Mouse (Mus musculus) hindbrain, embryonic 12.5 days (tissue): ENCODE measurements around the gene Xirp1. TPM values are rescaled to one million over a fixed set of nuclear protein-coding genes. Genes with fewer than 3 reads are reported as not detected.

Experiments
- ATAC-seq: fragments of 200-750 bp; cut with Nextera tagmentation; 2 replicates; pipeline ENCODE4 v1.8.0; 2017; ENCODE audit warnings: moderate TSS enrichment; ENCODE audit not compliant: low FRiP score
- H3K27ac ChIP-seq: fragments of 300-500 bp; sonication (generic); 2 replicates; pipeline ENCODE4 v1.5.1; 2016; ENCODE audit warnings: mild to moderate bottlenecking
- H3K27me3 ChIP-seq: fragments of 300-500 bp; sonication (generic); 2 replicates; pipeline ENCODE4 v1.6.1; 2016; ENCODE audit warnings: mild to moderate bottlenecking
- H3K36me3 ChIP-seq: fragments of 300-500 bp; sonication (generic); 2 replicates; pipeline ENCODE4 v1.6.1; 2016; ENCODE audit warnings: mild to moderate bottlenecking
- H3K4me1 ChIP-seq: fragments of 300-500 bp; sonication (generic); 2 replicates; pipeline ENCODE4 v1.6.1; 2016
- H3K4me2 ChIP-seq: fragments of 300-500 bp; sonication (generic); replicated peaks from 2 replicates; pipeline ENCODE4 v1.6.1; 2016; ENCODE audit warnings: mild to moderate bottlenecking
- H3K4me3 ChIP-seq: fragments of 300-500 bp; sonication (generic); 2 replicates; pipeline ENCODE4 v1.5.1; 2016; ENCODE audit warnings: mild to moderate bottlenecking
- H3K9ac ChIP-seq: fragments of 300-500 bp; sonication (generic); 2 replicates; pipeline ENCODE4 v1.6.1; 2016; ENCODE audit warnings: mild to moderate bottlenecking, moderate library complexity
- H3K9me3 ChIP-seq: fragments of 300-500 bp; sonication (generic); replicated peaks from 2 replicates; pipeline ENCODE4 v1.6.1; 2016; ENCODE audit warnings: mild to moderate bottlenecking
- WGBS: fragments of 180-500 bp; shearing (Covaris S2); methylation state at CpG from one replicate; pipeline ENCODE4 v1.1.7; 2016; 5-methylcytosine and 5-hydroxymethylcytosine counted together
- polyA plus RNA-seq: library from polyadenylated mRNA; unstranded; fragments of >200 nt; fragmentation: Nextera tagmentation; extraction: Ambion mirVana; gene quantifications from 2 replicates; pipeline ENCODE4 v1.2.1, GENCODE M21; 2016

The Xirp1 gene
- polyA plus RNA-seq, 1 experiment from 2014 or later: 0.04 TPM

DNA sequence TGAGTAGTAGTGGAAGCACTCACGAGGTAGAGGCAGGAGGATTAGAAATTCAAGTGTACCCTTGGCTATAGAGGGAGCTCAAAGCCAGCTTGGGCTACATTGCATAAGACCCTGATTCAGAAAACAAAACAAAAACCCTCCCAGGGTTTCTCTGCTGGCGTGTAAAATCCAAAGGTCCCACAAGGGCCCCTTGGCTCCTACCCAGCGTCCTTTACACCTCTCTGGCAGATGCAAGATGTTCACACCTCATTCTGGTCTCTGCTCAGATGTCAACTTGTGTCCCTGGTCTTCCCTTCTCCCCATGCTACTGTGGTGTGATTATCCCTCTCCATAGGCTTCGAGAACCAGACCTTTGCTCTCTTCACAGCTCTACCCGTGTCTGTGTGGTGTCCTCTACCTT, 22.6 kb downstream of the Xirp1 start:
- no peaks in the 10 kb centered on the region for H3K36me3 ChIP-seq
- H3K4me3 ChIP-seq: no peak overlapping the region
- ATAC-seq: no peak
- H3K9me3 ChIP-seq: no peaks in the 10 kb centered on the region
- peaks cover 7% of the 10 kb centered on the region; the same call in 1 of the 2 replicates for H3K27me3 ChIP-seq
- no peak overlapping the region for H3K4me2 ChIP-seq
- no peak overlapping the region for H3K27ac ChIP-seq
- H3K4me1 ChIP-seq: peaks cover 8% of the 10 kb centered on the region; the same call in 1 of the 2 replicates
- WGBS: 80% methylated on average over 5 of the region's 5 CpGs
- H3K9ac ChIP-seq: no peak overlapping the region

DNA sequence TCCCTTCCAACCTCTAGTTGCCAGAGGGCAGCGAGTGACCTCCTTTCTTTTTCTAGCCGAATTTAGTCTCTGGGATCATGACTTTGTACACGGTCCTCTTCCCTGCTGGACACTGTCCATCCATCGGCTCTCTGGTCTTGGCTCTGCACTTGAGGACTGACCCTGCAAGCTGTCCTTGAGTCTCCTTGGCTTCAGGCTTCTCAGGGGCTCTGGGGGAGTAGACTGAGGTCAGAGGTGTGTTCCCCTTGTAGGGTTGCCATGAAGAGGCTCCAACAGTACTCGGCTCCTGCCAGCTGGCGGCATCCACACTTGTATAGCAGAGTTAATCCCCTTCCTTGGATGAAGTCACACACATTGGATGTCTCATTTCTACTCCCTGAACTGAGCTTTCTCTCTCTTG, 23.8 kb downstream of the Xirp1 start:
- no peak overlapping the region for H3K4me2 ChIP-seq
- H3K27ac ChIP-seq: no peak overlapping the region
- WGBS: 84% methylated on average over 6 of the region's 6 CpGs
- ATAC-seq: no peak
- no peaks in the 10 kb centered on the region for H3K9me3 ChIP-seq
- no peaks in the 10 kb centered on the region for H3K36me3 ChIP-seq
- no peak overlapping the region for H3K4me3 ChIP-seq
- H3K4me1 ChIP-seq: peaks cover 8% of the 10 kb centered on the region; the same call in 1 of the 2 replicates
- no peak overlapping the region for H3K9ac ChIP-seq
- H3K27me3 ChIP-seq: peaks cover 7% of the 10 kb centered on the region; the same call in 1 of the 2 replicates

DNA sequence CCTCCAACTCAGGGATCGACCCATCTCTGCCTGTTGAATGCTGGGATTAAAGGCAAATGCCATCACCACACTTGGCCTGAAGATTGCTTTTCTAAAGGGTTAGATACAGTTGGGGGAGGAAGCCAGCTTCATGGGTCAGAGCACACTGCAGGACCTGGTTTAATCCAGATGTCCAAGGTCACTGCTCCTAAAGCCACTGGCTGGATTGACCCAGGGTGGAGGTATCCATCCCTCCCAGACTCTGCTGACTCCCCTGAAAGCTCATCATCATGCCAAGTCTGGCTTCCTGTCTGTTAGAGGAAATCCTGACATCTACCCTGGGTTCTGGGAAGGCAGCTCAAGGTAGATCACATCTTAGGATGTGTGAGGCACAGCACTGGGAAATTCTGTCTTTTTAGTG, 24.6 kb downstream of the Xirp1 start:
- H3K9ac ChIP-seq: no peak overlapping the region
- H3K36me3 ChIP-seq: no peaks in the 10 kb centered on the region
- peaks cover 3% of the 10 kb centered on the region; the same call in 1 of the 2 replicates for H3K27me3 ChIP-seq
- H3K4me3 ChIP-seq: no peak overlapping the region
- 75% methylated on average over 1 of the region's 1 CpGs for WGBS
- ATAC-seq: no peak
- peaks cover 8% of the 10 kb centered on the region; the same call in 1 of the 2 replicates for H3K4me1 ChIP-seq
- no peaks in the 10 kb centered on the region for H3K9me3 ChIP-seq
- H3K4me2 ChIP-seq: no peak overlapping the region
- no peak overlapping the region for H3K27ac ChIP-seq

DNA sequence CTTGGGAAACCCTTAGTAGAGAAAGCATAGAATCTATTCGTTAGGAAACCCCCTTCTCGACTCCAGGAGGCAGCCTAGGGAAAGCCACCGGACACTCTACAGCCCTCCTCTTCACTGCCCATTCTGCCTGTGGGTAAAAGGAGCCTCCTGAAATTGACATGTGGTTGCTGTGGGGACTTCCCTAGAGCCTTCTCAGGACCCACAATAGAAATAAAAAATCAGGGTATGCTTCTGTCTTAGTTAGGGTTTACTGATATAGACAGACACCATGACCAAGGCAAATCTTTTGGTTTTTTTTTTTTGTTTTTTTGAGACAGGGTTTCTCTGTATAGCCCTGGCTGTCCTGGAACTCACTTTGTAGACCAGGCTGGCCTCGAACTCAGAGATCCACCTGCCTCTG, 27.3 kb downstream of the Xirp1 start:
- Histone ChIP-seq H3K4me1 (no peaks in the 10 kb centered on the region), H3K9me3 (no peaks in the 10 kb centered on the region), H3K9ac (no peak overlapping the region), H3K4me2 (no peak overlapping the region), H3K36me3 (no peaks in the 10 kb centered on the region), H3K27me3 (peaks cover 3% of the 10 kb centered on the region; the same call in 1 of the 2 replicates), H3K27ac (no peak overlapping the region), H3K4me3 (no peak overlapping the region)
- no peak for ATAC-seq
- WGBS: 86% methylated on average over 4 of the region's 4 CpGs

DNA sequence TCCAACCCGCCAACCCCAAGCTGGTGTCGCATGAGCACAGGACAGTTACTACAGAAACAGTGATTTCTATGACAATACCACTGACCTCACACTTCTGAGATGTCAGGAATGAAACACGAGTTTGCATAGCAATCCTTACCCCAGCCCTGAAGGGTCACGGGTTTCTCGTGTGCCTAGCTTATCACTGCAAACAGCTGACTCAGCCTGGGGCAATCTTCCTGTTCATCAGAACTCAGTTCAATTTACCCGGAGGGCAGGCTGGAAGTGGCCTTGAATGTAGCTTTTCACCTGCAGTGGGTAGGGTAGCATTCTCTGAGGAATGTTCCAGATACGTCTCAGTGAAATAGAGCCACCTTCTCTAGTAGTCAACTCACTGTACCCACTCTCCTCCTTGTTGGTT, 29.2 kb downstream of the Xirp1 start:
- no peak overlapping the region for H3K4me3 ChIP-seq
- no peak overlapping the region for H3K4me2 ChIP-seq
- H3K36me3 ChIP-seq: no peaks in the 10 kb centered on the region
- no peak overlapping the region for H3K27ac ChIP-seq
- 73% methylated on average over 7 of the region's 7 CpGs for WGBS
- no peaks in the 10 kb centered on the region for H3K9me3 ChIP-seq
- H3K9ac ChIP-seq: no peak overlapping the region
- H3K27me3 ChIP-seq: no peaks in the 10 kb centered on the region; the same call in 1 of the 2 replicates
- ATAC-seq: no peak
- no peaks in the 10 kb centered on the region for H3K4me1 ChIP-seq

DNA sequence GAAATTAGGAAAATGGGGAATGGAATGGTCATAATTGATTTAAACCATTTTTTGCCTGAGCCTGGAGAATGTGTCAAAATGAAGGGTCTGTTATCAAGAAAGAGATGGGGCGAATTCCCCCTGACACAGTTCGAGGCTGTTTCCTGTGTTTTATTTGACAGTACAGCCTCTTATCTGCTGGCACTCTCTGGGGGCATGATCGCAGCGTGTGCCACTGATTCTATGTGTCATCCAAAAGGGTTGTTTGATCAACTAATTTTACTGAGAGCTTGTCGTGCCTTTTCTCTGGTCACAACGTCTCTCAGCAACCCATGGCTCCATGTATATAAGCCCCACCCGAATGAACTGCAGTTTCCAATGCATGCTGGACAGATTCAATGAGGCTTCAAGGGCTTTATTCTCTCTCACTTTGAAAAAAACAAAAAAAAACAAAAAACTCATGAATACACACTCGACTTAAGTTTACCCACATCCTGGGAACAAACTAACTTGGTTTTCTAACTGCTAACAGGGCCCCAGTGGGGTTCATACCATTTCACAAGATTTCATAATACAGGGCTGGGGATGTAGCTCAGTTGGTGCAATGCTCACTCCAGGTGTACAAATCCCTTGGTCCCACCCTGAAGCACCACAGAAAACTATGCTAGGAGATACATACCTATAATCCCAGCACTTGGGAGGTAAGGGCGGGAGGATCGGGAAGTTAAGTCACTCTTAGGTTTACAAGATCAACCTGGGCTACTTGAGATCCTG, 30.1 kb downstream of the Xirp1 start:
- Histone ChIP-seq H3K27me3 (no peaks in the 10 kb centered on the region; the same call in 1 of the 2 replicates), H3K27ac (no peak overlapping the region), H3K4me1 (no peaks in the 10 kb centered on the region), H3K36me3 (no peaks in the 10 kb centered on the region), H3K9me3 (no peaks in the 10 kb centered on the region), H3K4me3 (no peak overlapping the region), H3K9ac (no peak overlapping the region), H3K4me2 (no peak overlapping the region)
- WGBS: 73% methylated on average over 10 of the region's 10 CpGs
- ATAC-seq: no peak

DNA sequence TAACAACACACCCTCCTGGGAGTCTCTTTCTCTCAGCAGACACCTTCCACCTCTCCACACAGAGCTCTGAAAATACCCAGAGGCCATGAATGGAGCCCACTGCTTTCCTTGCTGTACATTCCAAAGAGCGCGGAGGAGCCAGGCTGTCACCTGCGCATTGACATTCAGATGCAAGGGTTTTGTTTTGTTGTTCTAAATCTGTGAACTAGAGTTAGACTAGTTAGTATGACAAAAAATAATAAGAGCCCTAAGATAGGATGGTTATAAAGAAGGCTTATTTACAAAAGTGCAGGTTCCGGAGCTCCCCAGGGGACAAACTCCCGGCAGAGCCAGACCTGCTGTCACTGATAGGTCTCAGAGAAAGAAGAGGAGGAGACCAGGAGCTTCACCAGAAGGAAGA, 32.1 kb downstream of the Xirp1 start:
- no peaks in the 10 kb centered on the region; the same call in 1 of the 2 replicates for H3K27me3 ChIP-seq
- no peaks in the 10 kb centered on the region for H3K9me3 ChIP-seq
- H3K4me1 ChIP-seq: no peaks in the 10 kb centered on the region
- no peak overlapping the region for H3K27ac ChIP-seq
- H3K9ac ChIP-seq: no peak overlapping the region
- H3K36me3 ChIP-seq: no peaks in the 10 kb centered on the region
- no peak overlapping the region for H3K4me3 ChIP-seq
- 19% methylated on average over 5 of the region's 5 CpGs for WGBS
- no peak for ATAC-seq
- H3K4me2 ChIP-seq: no peak overlapping the region

DNA sequence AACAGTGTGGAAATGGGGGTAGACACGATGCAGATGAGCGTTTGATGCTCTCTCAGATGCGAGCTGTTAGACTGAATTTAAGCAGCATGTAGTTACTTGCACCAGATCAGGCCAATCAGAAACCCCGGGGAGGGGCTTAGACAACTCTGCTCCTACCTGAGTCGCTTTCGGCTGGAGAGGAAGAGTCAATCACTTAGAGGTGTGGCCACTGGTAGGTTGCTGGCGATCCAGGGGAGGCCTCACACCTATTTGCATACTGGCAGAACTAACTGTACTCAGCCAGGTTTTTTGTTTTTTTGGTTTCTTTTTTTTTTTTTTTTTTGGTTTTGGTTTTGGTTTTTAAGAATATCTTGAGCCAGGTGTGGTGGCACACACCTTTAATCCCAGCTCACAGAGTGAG, 35.1 kb downstream of the Xirp1 start:
- Histone ChIP-seq H3K27me3 (peaks cover 12% of the 10 kb centered on the region), H3K4me1 (peaks cover 12% of the 10 kb centered on the region), H3K9ac (no peak overlapping the region), H3K4me2 (no peak overlapping the region), H3K27ac (no peak overlapping the region), H3K9me3 (no peaks in the 10 kb centered on the region), H3K36me3 (no peaks in the 10 kb centered on the region), H3K4me3 (no peak overlapping the region)
- 50% methylated on average over 7 of the region's 7 CpGs for WGBS
- no peak for ATAC-seq

DNA sequence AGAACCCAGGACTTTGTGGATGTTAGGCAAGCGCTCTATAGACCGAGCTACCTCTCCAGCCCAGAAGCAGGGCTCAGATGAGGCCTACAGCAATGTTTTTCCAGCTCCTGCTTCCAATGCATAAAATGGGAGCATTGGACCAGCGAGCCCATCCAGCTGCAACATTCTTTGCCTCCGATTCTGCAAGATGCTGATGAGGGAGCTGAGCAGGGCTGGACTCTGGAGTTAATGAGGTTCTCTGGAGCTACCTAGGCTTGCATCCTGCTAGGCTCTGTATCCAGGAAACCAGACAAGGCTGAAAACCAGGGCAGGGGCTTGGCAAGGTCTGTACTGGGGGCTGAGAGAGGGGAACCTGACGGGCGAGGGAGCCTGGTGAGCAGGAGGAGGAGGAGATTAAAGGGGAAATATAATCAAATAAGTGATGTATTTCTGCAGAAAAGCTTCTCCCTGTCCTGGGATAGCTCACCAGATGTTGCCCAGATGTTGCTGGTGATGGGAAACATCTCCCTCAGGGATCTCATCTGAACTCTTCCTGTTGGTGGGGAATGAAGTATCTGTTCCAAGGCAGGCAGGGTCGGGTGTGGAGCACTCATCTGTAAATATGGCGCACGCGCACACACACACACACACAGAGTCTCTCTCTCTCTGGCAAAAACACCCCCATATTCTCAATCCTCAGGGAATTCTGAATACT, 37.4 kb downstream of the Xirp1 start:
- H3K27ac ChIP-seq: 0 out of 2 replicates have a peak overlapping the region, but pooled peaks have one; percentile 12
- no peaks in the 10 kb centered on the region for H3K36me3 ChIP-seq
- no peak for ATAC-seq
- WGBS: 72% methylated on average over 10 of the region's 10 CpGs
- H3K4me2 ChIP-seq: no peak overlapping the region
- H3K4me3 ChIP-seq: no peak overlapping the region
- H3K9me3 ChIP-seq: no peaks in the 10 kb centered on the region
- H3K4me1 ChIP-seq: peaks cover 35% of the 10 kb centered on the region
- peaks cover 24% of the 10 kb centered on the region for H3K27me3 ChIP-seq
- H3K9ac ChIP-seq: peak overlapping the region; percentile 43; the same call in 1 of the 2 replicates

DNA sequence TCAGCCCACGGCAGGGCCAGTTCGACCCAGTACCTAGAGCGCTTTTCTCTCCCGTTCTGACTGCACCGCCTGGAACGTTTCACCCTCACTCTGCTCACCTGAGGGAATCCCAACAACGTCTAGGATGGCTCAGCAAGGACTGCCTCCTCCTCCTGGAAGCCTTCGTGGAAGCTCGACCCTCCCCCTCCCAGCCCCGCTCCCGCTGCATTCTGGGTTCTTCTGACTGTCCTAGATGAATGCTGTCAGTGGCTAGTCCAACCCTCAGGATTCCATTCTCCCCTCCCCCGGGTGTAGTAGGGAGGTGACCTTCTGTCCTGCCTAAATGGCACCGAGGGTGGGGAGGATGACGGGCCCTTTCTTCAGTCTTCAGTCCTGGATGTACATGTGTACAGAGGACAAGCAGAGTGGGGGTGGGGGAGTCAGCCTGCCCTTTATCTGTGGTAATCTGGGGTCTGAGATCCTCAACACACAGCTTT, 38.8 kb downstream of the Xirp1 start, which contains the start of gene Csrnp1:
Csrnp1 (minus strand) TSS at position 123 of the 476 bp plus-strand sequence.
- no peak for ATAC-seq
- Histone ChIP-seq H3K36me3 (no peaks in the 10 kb centered on the region), H3K9me3 (no peaks in the 10 kb centered on the region), H3K4me3 (peak within 1 kb of the TSS; percentile 60), H3K4me1 (peaks cover 46% of the 10 kb centered on the region), H3K9ac (peak within 1 kb of the TSS; percentile 57), H3K27me3 (peaks cover 24% of the 10 kb centered on the region), H3K27ac (peak within 1 kb of the TSS; percentile 48; the same call in 1 of the 2 replicates), H3K4me2 (peak within 1 kb of the TSS; percentile 87)
- WGBS: 5% methylated on average over 14 of the region's 14 CpGs

DNA sequence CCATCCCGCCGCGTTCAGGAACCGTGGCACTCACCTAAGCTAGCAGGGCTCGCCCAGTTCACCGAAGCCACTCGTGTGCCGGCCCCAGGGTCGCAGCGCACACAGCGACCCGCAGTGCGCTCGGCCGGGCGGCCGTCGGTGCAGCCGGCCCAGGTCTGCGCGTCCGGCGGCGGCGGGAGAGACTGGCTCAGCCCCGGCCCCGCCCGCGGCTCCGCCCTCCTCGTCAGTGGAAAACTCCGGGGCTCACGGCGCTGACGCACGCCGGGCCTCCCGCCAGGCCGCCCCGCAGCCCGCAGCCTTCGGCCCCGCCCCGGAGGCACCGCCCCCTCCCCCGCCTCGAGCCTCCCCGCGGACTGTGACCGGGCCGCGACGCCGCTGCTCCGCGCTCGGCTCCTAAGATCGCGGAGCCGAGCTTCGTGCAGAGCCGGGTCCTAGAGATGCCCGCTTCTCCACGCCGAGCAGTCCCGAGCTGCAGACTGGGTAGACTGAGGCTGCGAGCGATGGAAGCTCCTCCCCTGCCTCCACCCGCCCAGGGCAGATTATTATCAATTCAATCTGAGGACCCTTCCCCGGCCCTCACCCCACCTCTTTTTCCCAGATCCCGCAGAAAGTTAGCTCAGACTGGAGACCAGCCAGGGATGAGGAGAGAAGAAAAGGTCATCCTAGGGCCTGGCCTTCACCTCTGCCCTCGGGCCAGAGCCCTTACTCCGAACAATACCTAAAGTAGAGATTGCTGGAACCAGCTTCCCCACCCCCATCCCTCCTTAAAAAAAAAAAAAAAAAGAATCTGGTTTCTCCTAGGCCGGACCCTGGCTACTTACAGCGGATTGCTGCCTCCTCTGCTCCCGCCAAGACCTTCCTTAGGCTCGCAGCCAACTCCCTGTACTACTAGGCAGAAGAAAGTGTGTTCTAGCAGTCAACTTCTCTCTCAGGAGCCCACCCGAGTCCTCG, 39.5 kb downstream of the Xirp1 start:
- Histone ChIP-seq H3K4me2 (peak overlapping the region; percentile 87), H3K9ac (peak overlapping the region; percentile 57), H3K4me3 (peak overlapping the region; percentile 60), H3K36me3 (no peaks in the 10 kb centered on the region), H3K27me3 (peaks cover 26% of the 10 kb centered on the region), H3K9me3 (no peaks in the 10 kb centered on the region), H3K27ac (peak overlapping the region; percentile 48; the same call in 1 of the 2 replicates), H3K4me1 (peaks cover 46% of the 10 kb centered on the region)
- peak; percentile 73 for ATAC-seq
- under 1% methylated on average over 51 of the region's 79 CpGs for WGBS
